Mouse (Mus musculus) liver, adult 2 months (tissue): ENCODE measurements around the gene Cc2d1b.

Experiments used
- CTCF ChIP-seq: fragments of 200-500 bp; IDR thresholded peaks from 2 replicates; pipeline ENCODE4 v1.5.1; 2011; ENCODE audit warnings: low read depth, low read length, control low read depth
- POLR2A ChIP-seq: fragments of 200-500 bp; IDR thresholded peaks from 2 replicates; pipeline ENCODE4 v1.6.1; 2011; ENCODE audit warnings: low read length, control low read depth; ENCODE audit not compliant: insufficient read depth; ENCODE audit errors: extremely low read depth

GRCm38 (mm10) chr4:108635101-108635500 is 15.4 kb downstream of the Cc2d1b start:
- TF ChIP-seq CTCF, result no peak
- TF ChIP-seq POLR2A, result no peak
